Mouse (Mus musculus) cerebellum, postnatal 4 days (tissue): Measurements from ENCODE around the gene Camkmt.

Experiments
- DNase-seq, 2 experiments: peaks; one replicate each; pipeline ENCODE4 v3.0.0; 2022; ENCODE audit warnings: low spot score in 2 of 2, mixed read lengths in 1 of 2

Camkmt gene

GRCm38 (mm10) chr17:85495012-85495754 is 404.8 kb downstream of the Camkmt start:
- DNase-seq, result no peak

GRCm38 (mm10) chr17:85495871-85496270 is 405.5 kb downstream of the Camkmt start:
- DNase-seq, result no peak

- DNase-seq, result no peak
Measured at GRCm38 (mm10) chr17:85504888-85505287, 414.5 kb downstream of the Camkmt start.

- no peak for DNase-seq
Measured at GRCm38 (mm10) chr17:85506206-85507088, 416.1 kb downstream of the Camkmt start.

- no peak for DNase-seq
Measured at GRCm38 (mm10) chr17:85507089-85507460, 416.7 kb downstream of the Camkmt start.
